Mouse (Mus musculus) 3134 (cell line): ENCODE measurements around the gene Phf12.

Experiments used
- DNase-seq: peaks from one replicate; pipeline ENCODE4 v3.0.0-alpha.2; 2011; ENCODE audit warnings: low spot score; ENCODE audit not compliant: insufficient read length; ENCODE audit errors: extremely low read depth

The Phf12 gene

DNA sequence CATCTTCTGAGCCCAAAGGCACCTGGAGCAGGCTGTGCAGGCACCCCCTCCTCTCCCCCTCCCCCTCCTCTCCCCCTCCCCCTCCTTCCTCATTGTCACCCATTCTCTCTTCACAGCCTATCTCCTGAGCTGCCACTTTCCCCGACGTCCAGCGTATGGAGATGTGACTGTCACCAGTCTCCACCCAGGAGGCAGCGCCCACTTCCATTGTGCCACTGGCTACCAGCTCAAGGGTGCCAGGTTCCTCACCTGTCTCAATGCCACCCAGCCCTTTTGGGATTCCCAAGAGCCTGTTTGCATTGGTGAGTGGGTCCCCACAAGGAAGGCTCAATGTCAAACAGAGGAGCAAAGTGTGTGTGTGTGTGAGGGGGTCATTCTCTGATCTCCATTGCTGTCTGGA, 13.8 kb upstream of the Phf12 start:
- no peak for DNase-seq

DNA sequence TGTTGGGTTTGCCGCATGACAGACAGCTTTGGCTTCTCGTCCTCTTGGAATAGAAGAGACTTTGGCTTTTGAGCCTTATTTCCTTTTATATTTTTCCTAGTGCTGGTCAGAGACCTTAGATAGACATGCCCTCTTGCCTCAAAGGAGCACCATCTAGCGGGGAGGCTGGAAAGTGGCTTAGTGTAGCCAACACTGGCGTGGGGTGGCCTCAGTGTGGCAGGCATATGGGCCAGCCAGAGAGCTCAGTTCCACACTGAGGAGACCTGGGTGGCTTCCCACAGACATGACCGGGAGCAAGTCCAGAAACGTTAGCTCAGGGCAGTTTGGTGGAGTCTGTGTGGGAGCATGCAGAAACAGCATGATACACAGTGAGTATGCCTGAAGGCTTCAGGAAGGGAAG, 11.8 kb upstream of the Phf12 start:
- no peak for DNase-seq

DNA sequence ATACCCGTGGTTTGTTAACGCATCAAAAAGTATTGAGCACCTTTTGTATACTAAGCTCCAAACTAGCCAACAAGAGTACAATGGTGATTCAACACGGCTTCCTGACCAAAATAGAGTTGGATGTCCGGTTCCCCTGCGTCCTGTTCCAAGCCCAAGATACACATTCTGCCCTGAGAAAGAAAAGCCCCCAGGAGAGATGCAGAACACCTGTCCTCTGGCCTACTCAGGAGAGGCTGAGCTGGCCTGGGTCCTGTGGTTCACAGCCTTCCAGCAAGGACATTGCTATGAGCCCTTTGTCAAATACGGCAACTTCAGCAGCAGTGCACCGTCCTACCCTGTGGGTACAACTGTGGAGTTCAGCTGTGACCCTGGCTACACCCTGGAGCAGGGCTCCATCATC, 9.0 kb upstream of the Phf12 start:
- no peak for DNase-seq

DNA sequence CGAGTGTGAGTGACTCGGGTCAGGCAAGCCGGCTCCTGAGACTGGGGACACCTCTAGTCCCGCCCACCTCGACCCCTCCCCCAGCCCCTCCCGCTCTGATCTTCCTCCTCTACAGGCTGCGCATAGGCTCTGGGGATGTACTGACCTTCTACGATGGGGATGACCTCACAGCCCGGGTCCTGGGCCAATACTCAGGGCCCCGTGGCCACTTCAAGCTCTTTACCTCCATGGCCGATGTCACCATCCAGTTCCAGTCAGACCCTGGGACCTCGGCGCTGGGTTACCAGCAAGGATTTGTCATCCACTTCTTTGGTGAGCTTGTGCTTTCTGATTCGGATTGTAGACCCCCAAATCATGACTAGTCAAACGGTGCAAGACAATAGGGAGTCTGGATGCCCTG, 8.2 kb upstream of the Phf12 start:
- DNase-seq: no peak

DNA sequence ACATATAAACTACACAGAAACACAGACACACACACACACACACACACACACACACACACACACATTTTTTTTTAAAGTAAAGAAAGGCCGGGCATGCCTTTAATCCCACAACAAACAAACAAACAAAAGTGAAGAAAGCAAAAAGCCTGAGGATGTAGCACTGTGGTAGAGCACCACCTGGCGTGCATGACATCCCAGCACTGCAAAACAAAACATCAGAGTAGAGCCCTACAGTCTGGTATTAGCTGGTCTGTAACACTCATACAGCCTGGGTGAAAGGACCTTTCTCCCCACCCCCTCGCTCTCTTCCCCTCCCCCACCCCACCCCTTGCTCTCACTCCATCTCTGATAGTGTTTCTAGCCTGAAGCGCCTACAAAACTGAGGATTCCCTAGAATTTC, 6.7 kb upstream of the Phf12 start:
- DNase-seq: no peak

DNA sequence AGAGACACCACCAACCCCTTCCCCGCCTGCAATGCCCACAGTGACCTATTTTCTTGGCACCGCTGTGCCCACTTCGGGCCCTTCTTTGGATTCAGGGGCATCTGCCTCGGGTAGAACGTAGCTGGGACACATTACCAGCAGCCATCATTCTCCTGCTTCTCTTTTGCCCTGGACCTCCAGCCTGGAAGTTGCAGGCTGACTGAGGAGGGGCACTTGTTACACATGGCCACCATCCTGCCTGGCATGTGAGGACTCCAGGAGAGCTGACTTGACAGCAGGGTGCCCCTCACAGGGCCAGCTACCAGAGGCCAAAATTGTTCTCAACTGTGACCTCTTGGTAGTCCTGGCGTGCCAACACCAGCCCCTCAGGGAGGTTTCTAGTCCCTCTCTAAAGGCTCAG, 4.4 kb upstream of the Phf12 start:
- DNase-seq: no peak

DNA sequence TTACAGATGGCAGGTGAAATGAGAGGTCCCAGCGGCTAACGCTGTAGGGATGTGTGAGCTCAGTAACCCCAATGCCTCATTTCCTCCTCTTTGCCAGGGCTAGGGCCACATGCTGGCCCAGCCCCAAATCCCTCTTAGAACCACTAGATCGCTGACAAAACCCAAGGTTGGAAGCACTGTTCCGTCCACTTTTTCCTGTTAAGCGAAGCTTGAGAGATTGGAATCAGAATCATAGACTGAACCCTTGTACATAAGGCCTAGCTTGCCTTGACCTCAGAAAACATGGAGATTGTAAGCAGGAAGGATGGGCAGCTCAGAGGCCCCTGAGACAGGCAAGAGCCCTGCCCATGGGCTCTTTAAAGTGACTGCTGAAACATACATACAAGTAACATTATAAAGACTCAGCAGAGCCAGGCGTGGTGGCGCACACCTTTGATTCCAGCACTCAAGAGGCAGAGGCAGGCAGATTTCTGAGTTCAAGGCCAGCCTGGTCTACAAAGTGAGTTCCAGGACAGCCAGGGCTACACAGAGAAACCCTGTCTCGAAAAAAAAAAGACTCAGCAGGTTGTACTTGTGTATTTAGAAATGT, 3.2 kb upstream of the Phf12 start:
- no peak for DNase-seq

DNA sequence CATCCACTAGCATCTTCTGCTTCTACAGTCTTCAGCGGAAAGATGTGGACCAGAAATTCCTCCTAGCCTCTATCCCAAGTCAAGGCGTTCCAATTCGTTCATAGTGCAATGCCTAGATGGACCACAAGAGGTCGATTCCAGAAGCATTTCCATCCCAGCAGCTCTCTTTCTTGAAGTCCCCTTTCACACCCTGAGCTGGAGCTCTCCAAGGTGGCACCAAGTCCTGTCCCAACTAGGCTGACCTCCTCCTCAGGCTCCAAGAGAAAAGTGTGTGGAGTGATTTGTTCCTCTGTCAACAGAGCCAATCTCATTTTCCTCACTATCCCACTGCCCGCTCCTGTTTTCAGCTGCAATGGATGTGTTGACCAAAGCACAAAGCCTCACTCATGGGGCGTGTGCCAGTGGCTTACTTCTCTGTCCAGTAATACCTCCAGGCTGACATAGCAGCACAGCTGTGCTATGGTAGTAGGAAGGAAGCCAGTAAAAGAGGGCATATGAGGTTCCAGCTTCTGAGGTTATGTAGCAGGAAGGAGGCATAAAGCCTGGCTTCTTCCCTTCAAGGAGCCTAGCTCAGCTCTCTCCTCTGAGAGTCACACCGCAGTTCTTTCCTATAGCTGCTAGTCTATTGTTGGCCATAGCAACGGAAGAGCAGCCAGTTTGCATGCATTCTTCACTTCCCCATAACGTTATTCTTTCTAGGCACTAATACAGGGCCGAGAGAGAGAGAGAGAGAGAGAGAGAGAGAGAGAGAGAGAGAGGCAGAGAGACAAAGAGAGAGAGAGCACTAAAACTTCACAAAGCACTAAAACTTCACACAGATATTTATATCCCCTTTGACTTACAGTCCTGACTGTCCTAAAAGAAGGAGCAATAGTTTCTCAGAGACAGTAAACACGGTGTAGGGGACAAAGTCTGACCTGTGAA, 2.0 kb upstream of the Phf12 start:
- no peak for DNase-seq

DNA sequence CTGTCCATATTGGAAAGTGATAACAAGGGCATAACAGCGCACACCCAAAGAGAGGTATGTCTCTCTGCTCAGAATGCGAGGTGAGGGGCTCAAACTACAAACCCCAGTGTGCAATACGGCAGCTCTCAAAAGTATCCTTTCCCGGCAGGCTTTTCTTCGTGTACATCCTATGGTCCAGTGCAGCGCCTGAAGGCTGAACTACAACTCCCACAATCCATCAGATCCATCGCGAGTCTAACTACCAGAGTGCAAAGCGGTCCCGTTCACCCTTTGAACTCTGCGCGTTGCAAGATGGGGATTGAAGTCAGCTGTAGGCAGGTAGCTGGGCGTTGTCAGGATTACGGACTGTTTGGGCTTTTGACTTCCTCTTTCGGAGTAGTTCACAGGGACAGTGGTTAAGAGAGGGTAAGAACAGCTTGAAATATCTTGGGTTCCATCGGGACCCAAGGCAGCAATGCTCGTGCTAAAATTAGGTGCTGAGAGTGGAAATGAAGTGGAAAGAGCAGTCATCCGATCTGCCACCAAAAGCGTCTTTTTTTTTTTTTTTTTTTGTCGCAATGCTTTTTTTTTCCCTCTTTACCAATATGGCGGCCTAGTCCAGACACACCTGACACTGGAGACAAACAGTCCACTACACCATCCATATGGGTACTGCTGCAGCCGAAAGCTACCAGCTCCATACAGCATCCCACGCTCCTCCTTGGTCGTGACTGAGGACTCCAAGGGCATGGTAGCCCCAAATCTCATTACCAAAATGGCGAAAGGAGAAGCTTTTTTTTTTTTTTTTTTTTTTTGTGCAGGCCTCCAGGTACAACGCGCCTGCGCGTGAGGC, 729 bp upstream of the Phf12 start:
- peak; percentile 85 for DNase-seq

DNA sequence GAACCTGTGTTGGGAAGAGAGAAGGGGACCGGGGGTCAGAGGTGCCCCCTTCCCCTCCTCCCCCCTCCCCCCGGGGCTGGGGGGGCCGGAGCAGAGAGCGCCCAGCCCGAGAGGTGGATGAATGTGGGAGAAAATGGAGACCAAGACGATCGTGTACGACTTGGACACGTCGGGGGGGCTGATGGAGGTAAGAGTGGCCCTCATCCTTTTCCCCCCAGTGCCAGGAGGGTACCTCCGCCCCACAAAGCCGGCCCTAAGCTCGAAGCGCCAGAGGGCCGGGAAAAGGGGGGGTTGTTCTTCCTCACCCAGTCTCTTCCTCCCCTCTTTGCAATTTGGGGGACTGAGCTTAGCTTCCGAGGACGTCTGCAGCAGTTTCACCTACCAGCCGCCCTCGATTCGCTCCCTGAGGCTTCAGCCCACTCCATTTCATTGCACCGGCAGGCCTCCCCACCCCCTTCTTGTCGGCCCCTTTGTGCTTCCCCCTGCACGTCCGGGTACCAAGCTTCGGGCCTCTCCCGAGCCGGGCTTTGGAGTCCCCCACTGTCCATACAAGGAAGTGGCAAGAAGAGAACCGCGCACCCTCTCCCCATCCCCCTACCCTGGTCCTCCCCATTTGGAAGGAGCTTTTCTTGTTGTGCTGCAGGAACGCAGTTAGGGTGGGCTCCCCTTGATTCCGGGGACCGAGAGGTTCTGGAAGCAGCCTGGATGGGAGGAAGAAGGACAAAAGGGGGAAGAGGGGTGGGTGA, 810 bp downstream of the Phf12 start:
- DNase-seq: peak; percentile 68

DNA sequence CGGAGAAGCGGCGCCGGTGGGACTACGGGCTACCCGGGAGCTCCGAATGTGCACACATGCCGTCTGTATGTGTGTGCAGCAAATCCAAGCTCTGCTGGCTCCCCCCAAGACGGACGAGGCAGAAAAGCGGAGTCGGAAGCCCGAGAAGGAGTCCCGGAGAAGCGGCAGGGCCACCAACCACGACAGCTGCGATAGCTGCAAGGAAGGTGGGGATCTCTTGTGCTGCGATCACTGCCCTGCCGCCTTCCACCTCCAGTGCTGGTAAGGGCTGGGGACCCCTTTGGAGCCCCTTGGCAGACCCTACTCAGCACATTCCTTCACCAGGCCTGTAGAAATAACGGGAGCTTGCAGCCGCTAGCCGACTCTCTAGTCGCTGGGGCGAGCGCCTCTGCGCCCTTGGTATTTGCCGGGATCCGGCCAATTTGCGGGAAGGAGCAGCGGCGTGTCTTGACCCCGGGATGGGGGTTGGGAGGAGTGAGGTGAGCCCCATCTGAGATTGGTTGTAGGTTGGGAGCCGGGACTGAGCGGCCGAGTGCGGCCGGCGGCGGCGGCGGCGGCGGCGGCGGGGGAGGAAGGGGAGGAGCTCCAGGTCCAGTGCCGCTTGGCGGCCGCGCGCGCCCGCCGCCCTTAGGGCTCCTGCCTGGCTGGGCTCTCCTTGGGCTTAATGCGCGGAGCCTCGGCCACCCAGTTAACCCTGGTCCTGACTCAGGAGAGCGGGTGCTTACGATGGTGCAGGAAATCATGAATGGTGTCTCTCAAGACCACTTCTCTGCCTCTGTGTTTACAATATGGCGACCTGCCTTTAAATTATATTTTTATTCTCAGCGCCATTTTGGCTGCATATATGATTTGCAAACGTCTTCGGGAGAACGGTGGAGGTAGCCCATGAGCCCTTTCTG, 1.6 kb downstream of the Phf12 start:
- peak; percentile 78 for DNase-seq

DNA sequence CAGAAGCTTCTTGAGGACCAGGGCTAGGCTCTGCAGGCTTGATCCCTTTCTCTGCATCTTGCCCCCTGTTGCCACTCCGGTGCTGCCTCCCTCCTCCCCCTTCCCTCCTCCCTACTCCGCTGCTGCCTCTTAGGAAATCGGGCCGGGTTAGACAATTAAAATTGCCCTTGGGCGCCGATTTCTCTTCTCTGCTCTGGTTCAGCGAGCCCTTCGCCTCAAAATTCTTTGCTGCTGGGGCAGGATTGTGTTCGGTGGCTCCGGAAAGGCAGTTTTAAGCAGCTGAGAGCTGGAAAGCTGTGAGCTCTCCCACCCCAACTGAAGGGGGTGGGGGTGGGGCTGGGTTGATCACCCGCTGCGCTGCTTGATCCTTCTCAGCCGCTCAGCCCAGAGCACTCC, 2.3 kb downstream of the Phf12 start:
- DNase-seq: no peak

DNA sequence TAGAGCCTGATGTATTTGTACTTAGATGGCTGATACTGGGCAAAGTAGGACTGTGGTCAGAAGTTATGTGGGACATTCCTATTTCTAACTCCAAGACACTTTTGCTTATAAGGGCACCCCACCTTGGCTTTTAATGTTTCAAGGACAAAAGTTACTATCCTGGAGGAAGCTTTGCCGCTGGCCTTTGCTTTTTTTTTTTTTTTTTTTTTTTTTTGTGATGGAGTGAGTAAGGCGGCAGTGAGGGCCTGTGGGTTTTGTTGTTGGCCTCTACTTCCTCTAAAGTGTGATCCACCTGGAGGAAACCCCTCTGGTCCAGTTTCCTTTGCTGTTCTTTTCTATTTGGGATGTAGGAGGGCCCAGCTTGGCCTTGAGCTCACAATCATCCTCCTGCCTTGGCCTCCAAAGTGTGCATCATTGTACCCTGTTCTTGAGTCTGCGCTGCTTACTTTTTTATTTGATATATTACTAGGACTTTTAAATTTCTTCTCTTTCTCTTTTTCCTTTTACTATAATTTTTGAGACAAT, 3.0 kb downstream of the Phf12 start:
- no peak for DNase-seq

DNA sequence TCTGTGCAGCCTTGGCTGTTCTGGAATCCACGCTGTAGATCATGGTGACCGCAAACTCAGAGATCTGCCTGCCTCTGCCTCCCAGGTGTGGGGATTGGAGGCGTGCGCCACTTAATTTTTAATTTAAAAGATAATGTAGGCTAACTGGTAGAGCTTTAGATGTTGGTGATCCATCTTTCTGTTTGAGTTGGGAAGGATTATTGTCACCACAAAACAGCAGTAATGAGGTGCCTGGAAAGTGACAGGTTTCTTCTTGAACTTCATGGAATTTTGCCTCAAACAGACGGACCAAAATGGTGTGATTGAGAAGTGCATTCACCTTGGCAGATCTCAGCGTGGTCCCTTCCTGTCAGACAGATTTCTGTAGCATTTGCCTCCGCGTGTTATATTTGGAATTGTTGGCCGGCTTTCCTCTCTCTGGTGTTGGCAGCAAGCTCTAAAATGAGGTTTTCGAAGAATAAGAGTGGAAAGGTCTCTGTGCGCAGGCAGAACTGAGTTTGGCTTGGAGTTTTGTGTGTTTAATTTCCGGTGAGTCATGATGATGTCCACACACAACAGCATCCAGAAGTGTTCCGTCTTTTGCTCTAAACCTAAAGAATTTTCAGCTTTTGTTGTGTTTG, 6.6 kb downstream of the Phf12 start:
- no peak for DNase-seq

DNA sequence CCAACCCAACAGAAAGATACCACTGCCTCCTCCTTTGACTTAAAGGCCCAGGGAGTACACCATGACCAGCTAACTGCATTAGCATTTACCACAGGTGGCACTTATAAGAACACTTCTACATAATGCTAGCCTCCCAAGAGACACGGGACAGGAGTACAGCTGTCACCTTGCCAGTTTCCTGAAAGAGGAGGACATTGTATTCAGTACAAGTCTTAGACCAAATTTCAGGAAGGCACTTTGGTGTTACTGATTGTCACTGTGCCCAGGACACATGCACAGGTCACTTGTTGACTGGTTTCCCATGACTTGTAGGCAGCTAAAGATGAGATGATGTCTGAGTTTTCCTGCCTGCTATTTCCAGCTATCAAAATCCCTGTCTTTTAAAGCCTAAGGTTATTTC, 13.0 kb downstream of the Phf12 start:
- DNase-seq: no peak

DNA sequence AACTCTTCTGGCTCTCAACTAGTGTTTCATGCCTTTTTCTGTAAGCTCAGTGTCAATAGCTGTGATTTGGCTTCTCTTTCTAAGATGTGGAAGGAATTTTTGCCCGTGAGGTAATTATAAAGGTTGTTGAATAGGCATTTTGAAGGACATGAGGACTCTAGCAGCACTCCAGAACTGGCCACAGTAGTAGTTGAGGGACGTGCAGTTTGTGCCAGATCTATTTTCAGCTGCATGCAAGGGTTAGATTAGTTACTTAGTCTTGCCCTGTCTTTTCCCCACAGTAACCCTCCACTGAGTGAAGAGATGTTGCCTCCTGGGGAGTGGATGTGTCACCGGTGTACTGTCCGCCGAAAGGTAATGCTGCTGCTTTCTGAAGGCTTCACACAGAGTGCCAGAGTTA, 23.9 kb downstream of the Phf12 start:
- DNase-seq: no peak

DNA sequence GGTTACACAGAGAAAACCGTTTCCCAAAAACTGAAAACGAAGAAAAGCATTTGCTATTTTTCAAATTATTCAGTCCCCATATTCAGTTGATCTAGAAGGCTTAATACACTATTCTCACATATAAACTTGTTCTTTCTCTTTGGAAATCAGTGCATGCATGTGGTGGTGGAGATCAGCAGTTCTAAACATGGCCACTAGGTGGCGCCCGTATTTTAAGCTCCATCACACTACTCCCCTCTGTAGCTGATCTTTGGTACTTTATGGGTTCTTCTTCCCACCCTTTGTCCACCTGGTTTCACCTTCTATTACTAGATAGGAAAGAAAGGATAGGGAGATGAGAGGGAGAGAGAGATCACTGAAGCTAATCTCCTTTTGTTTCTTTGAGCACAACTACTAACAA, 37.1 kb downstream of the Phf12 start:
- no peak for DNase-seq

DNA sequence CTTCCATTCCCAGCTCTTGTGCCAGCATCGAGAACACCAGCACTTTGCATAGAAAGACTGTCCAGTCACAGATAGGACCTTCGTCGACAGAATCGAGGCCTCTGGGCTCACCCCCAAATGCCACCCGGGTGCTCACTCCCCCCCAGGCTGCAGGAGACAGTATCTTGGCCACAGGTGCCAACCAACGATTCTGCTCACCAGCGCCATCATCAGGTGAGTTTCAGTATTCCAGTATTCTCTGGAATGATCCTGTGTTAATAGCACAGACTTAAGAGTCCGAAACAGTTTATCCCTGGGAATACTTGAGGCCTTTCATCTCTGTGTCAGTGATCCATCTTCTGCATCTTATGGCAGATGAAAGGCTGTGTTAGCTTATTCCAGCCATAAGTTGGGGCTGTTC, 41.1 kb downstream of the Phf12 start:
- DNase-seq: peak; percentile 32

DNA sequence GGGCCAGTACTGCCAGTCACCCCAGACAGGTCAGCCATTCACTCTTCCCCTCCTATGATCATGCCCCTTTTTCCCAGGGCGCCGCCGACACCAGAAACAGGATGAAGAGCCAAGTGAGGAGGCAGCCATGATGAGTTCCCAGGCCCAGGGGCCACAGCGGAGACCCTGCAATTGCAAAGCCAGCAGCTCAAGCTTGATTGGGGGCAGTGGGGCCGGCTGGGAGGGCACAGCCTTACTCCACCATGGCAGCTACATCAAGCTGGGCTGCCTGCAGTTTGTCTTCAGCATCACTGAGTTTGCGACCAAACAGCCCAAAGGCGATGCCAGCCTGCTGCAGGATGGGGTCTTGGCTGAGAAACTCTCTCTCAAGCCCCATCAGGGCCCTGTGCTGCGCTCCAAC, 46.7 kb downstream of the Phf12 start:
- no peak for DNase-seq
